Mouse (Mus musculus) heart, postnatal 0 days (tissue): ENCODE measurements around the gene Ovca2. TPM values are rescaled to one million over a fixed set of nuclear protein-coding genes. Genes with fewer than 3 reads are reported as not detected.

ENCODE experiments used
- ATAC-seq: fragments of 200-750 bp; cut with Nextera tagmentation; 2 replicates; pipeline ENCODE4 v1.8.0; 2017; ENCODE audit warnings: low read depth, moderate number of reproducible peaks, moderate library complexity; ENCODE audit not compliant: insufficient read depth
- DNase-seq: peaks from one replicate; pipeline ENCODE4 v3.0.0-alpha.2; 2016; ENCODE audit warnings: low spot score
- H3K27ac ChIP-seq: fragments of 300-500 bp; sonication (generic); 2 replicates; pipeline ENCODE4 v1.5.1; 2014; ENCODE audit warnings: low read depth, mild to moderate bottlenecking
- H3K27me3 ChIP-seq: fragments of 300-500 bp; sonication (generic); 2 replicates; pipeline ENCODE4 v1.6.1; 2014; ENCODE audit warnings: low read length, mixed read lengths; ENCODE audit not compliant: control insufficient read depth, insufficient read depth
- H3K36me3 ChIP-seq: fragments of 300-500 bp; sonication (generic); replicated peaks from 2 replicates; pipeline ENCODE4 v1.6.1; 2014; ENCODE audit warnings: low read length, mixed read lengths; ENCODE audit not compliant: control insufficient read depth, insufficient read depth
- H3K4me1 ChIP-seq: fragments of 300-500 bp; sonication (generic); 2 replicates; pipeline ENCODE4 v1.6.1; 2014; ENCODE audit warnings: antibody characterized with exemption; ENCODE audit not compliant: control insufficient read depth, insufficient read depth
- H3K4me2 ChIP-seq: fragments of 300-500 bp; sonication (generic); 2 replicates; pipeline ENCODE4 v1.6.1; 2014; ENCODE audit warnings: low read depth, mild to moderate bottlenecking, low read length, moderate library complexity
- H3K4me3 ChIP-seq: fragments of 300-500 bp; sonication (generic); 2 replicates; pipeline ENCODE4 v1.5.1; 2014; ENCODE audit warnings: low read depth, low read length
- H3K9ac ChIP-seq: fragments of 300-500 bp; sonication (generic); replicated peaks from 2 replicates; pipeline ENCODE4 v1.6.1; 2014; ENCODE audit warnings: low read depth, low read length, mixed read lengths
- H3K9me3 ChIP-seq: fragments of 300-500 bp; sonication (generic); replicated peaks from 2 replicates; pipeline ENCODE4 v1.6.1; 2016; ENCODE audit warnings: low read length; ENCODE audit not compliant: control insufficient read depth
- CTCF ChIP-seq: IDR thresholded peaks from 2 replicates; pipeline ENCODE4 v1.5.1; 2016; ENCODE audit warnings: antibody characterized with exemption, control low read depth, low read depth
- EP300 ChIP-seq: IDR thresholded peaks from 2 replicates; pipeline ENCODE4 v1.6.1; 2016; ENCODE audit warnings: antibody characterized with exemption, low read depth
- WGBS: fragments of 180-500 bp; shearing (Covaris S2); extraction: QIAGEN DNeasy Blood & Tissue Kit; methylation state at CpG from one replicate; pipeline ENCODE4 v1.1.7; 2014; 5-methylcytosine and 5-hydroxymethylcytosine counted together
- microRNA counts: library from miRNA; unstranded; fragments of <30 nt; microRNA quantifications from one replicate; lab custom pipeline; 2015
- microRNA-seq: library from miRNA; unstranded; fragments of <30 nt; microRNA quantifications from one replicate; pipeline ENCODE4, GENCODE M21; 2016
- polyA plus RNA-seq: library from polyadenylated mRNA; unstranded; fragments of >200 nt; fragmentation: Nextera tagmentation; extraction: Ambion mirVana; gene quantifications from 2 replicates; pipeline ENCODE4 v1.2.1, GENCODE M21; 2015
- total RNA-seq: library from RNA; depleted of rRNA; stranded (reverse); fragments of >200 nt; gene quantifications from 2 replicates; pipeline ENCODE4 v1.2.3, GENCODE M21; 2014; ENCODE audit warnings: low replicate concordance; rRNA removed

The Ovca2 gene
- total and polyA plus RNA-seq, 2 experiments from 2014 or later = 8.9 to 12.9 TPM

GRCm38 (mm10) chr11:75133391-75133790, 45.2 kb downstream of the Ovca2 start:
- Histone ChIP-seq H3K36me3 (no peaks in the 10 kb centered on the region), H3K27ac (peak overlapping the region; percentile 77), H3K4me2 (no peak overlapping the region), H3K4me3 (no peak overlapping the region), H3K4me1 (peaks cover 32% of the 10 kb centered on the region), H3K9me3 (no peaks in the 10 kb centered on the region), H3K9ac (no peak overlapping the region; the same call in 1 of the 2 replicates), H3K27me3 (no peaks in the 10 kb centered on the region)
- no peak for TF ChIP-seq CTCF
- TF ChIP-seq EP300 = no peak
- no peak for ATAC-seq
- 84% methylated on average over 5 of the region's 5 CpGs for WGBS
- DNase-seq = no peak

GRCm38 (mm10) chr11:75132278-75132677, 46.4 kb downstream of the Ovca2 start:
- no peak overlapping the region for H3K9ac ChIP-seq
- peak overlapping the region; percentile 48; the same call in 1 of the 2 replicates for H3K27ac ChIP-seq
- peaks cover 28% of the 10 kb centered on the region for H3K4me1 ChIP-seq
- peak; percentile 47 for ATAC-seq
- H3K9me3 ChIP-seq = no peaks in the 10 kb centered on the region
- no peak overlapping the region for H3K4me2 ChIP-seq
- peak; percentile 46 for DNase-seq
- H3K36me3 ChIP-seq = no peaks in the 10 kb centered on the region
- no peaks in the 10 kb centered on the region for H3K27me3 ChIP-seq
- 32% methylated on average over 5 of the region's 5 CpGs for WGBS
- no peak for TF ChIP-seq EP300
- peak; percentile 66 for TF ChIP-seq CTCF
- H3K4me3 ChIP-seq = no peak overlapping the region

GRCm38 (mm10) chr11:75131300-75131699, 47.3 kb downstream of the Ovca2 start:
- H3K27ac ChIP-seq = no peak overlapping the region
- H3K4me1 ChIP-seq = peaks cover 20% of the 10 kb centered on the region

DNA sequence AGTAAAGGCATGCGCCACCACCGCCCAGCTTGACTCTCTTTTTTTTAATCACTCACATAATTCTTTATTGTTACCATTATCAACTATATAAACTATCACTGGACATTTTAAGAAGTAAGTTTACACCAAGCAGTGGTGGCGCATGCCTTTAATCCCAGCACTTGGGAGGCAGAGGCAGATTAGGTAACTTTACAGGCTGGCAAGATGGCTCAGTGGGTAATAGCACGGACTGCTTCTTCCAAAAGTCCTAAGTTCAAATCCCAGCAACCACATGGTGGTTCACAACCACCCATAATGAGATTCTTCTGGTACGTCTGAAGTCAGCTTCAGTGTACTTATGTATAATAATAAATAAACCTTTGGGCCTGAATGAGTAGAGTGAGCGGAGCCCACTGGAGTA, 49.2 kb downstream of the Ovca2 start:
- H3K4me1 ChIP-seq = peaks cover 17% of the 10 kb centered on the region
- no peak overlapping the region for H3K27ac ChIP-seq
- H3K36me3 ChIP-seq = no peaks in the 10 kb centered on the region
- 100% methylated on average over 6 of the region's 6 CpGs for WGBS
- H3K27me3 ChIP-seq = no peaks in the 10 kb centered on the region
- no peak overlapping the region for H3K9ac ChIP-seq
- DNase-seq (no peak), ATAC-seq (no peak)
- TF ChIP-seq CTCF (no peak), EP300 (no peak)
- H3K9me3 ChIP-seq = no peaks in the 10 kb centered on the region
- no peak overlapping the region for H3K4me2 ChIP-seq
- H3K4me3 ChIP-seq = no peak overlapping the region

More at GRCm38 (mm10) chr11:75131300-75131699, 47.3 kb downstream of the Ovca2 start:
- Histone ChIP-seq H3K27me3 (no peaks in the 10 kb centered on the region), H3K9me3 (no peaks in the 10 kb centered on the region), H3K9ac (no peak overlapping the region), H3K4me3 (no peak overlapping the region), H3K36me3 (no peaks in the 10 kb centered on the region), H3K4me2 (no peak overlapping the region)
- DNase-seq (no peak), ATAC-seq (no peak)
- WGBS = 88% methylated on average over 4 of the region's 4 CpGs
- TF ChIP-seq CTCF = no peak
- TF ChIP-seq EP300 = no peak

GRCm38 (mm10) chr11:75126384-75126783, 52.3 kb downstream of the Ovca2 start:
- no peaks in the 10 kb centered on the region for H3K9me3 ChIP-seq
- TF ChIP-seq CTCF (no peak), EP300 (no peak)
- no peak overlapping the region for H3K4me3 ChIP-seq
- no peaks in the 10 kb centered on the region for H3K4me1 ChIP-seq
- 90% methylated on average over 3 of the region's 3 CpGs for WGBS
- DNase-seq (no peak), ATAC-seq (no peak)
- H3K36me3 ChIP-seq = no peaks in the 10 kb centered on the region
- no peak overlapping the region for H3K4me2 ChIP-seq
- H3K27me3 ChIP-seq = no peaks in the 10 kb centered on the region
- no peak overlapping the region for H3K27ac ChIP-seq
- no peak overlapping the region for H3K9ac ChIP-seq

MicroRNAs encoded within 50 kb of the gene (microRNA counts, 519-probe panel; counts per million panel counts)
- 4,175 counts per million, percentile 51 among the panel's probes with 10 or more counts for microRNA mmu-miR-132 (lab: Ali Mortazavi, UCI)
- microRNA mmu-miR-212 (lab: Ali Mortazavi, UCI) = not detected

Small RNA genes within 50 kb of the gene (microRNA-seq; reads per million reads assigned to microRNA genes)
- 334 reads per million, percentile 70 among the genes with 10 or more reads in this experiment for gene Mir132
- 29.6 reads per million, percentile 41 among the genes with 10 or more reads in this experiment for gene Mir212

Other genes starting within 250 kb of the Ovca2 start
- gene Hic1, start 9.3 kb downstream of the Ovca2 start, total RNA-seq = 17.8 and 19.5 TPM in 2 replicates
- 4.8 and 6.1 TPM in 2 replicates for gene Hic1, start 9.3 kb downstream of the Ovca2 start, polyA plus RNA-seq
- gene Dph1, start 12.4 kb upstream of the Ovca2 start, total RNA-seq = 34.4 and 72.1 TPM in 2 replicates
- gene Dph1, start 12.4 kb upstream of the Ovca2 start, polyA plus RNA-seq = 19.3 and 20.2 TPM in 2 replicates
- gene Rtn4rl1, start 14.9 kb upstream of the Ovca2 start, total RNA-seq = 6.0 and 19.7 TPM in 2 replicates
- 12.2 and 12.8 TPM in 2 replicates for gene Rtn4rl1, start 14.9 kb upstream of the Ovca2 start, polyA plus RNA-seq
- gene Rpa1, start 169.5 kb upstream of the Ovca2 start, total RNA-seq = 115 and 118 TPM in 2 replicates
- 62.9 and 66.9 TPM in 2 replicates for gene Rpa1, start 169.5 kb upstream of the Ovca2 start, polyA plus RNA-seq
- 13.1 and 19.7 TPM in 2 replicates for gene Smyd4, start 169.6 kb upstream of the Ovca2 start, total RNA-seq
- 13.2 and 14.8 TPM in 2 replicates for gene Smyd4, start 169.6 kb upstream of the Ovca2 start, polyA plus RNA-seq
- 27.3 and 112 TPM in 2 replicates for gene Serpinf1, start 243.9 kb upstream of the Ovca2 start, total RNA-seq
- gene Serpinf1, start 243.9 kb upstream of the Ovca2 start, polyA plus RNA-seq = 20.4 and 24.4 TPM in 2 replicates